Mouse (Mus musculus) G1E (cell line): ENCODE results near the gene Gnpat.

Source experiments
- CTCF ChIP-seq: IDR thresholded peaks from 2 replicates; pipeline ENCODE4 v1.5.1; 2012; ENCODE audit warnings: low read depth, low read length, inconsistent platforms, mixed read lengths
- GATA1 ChIP-seq: IDR thresholded peaks from 2 replicates; pipeline ENCODE4 v1.6.1; 2012; ENCODE audit warnings: borderline replicate concordance, low read length, inconsistent platforms, mixed read lengths
- POLR2AphosphoS5 ChIP-seq: IDR thresholded peaks from 2 replicates; pipeline ENCODE4 v1.6.1; 2012; ENCODE audit warnings: low read depth, low read length, inconsistent platforms; ENCODE audit not compliant: insufficient replicate concordance
- TAL1 ChIP-seq: conservative IDR thresholded peaks from 2 replicates; pipeline ENCODE4 v1.6.1; 2012; ENCODE audit warnings: low read depth, low read length, inconsistent platforms, mixed read lengths

DNA sequence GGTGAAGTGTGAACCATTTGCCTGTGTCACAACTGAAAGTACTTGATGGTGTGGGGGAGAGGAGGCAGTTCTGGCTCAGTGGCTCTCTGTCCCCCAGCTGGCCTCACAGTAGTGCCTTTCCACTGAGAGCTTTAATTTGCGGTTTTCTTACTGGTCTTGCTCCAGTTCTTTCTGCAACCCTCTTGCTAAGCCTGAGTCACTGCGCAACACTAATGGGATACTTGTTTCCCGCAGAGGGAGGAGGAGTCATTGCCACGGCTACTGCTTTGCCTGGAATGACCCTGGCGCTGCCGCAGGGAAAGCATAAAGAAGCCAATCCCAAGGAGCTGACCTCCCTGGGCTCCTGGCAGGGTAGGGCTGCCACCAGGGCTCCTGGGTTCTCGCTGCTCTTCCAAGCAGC lies 36.2 kb upstream of the Gnpat start:
- TF ChIP-seq POLR2AphosphoS5 = no peak
- TF ChIP-seq CTCF = no peak
- no peak for TF ChIP-seq GATA1
- no peak for TF ChIP-seq TAL1
